Mouse (Mus musculus) liver, adult 2 months (tissue): Measurements from ENCODE around the gene Mybpc3. TPM values are rescaled to one million over a fixed set of nuclear protein-coding genes. Genes with fewer than 3 reads are reported as not detected.

Experiments used
- DNase-seq: peaks from one replicate; pipeline ENCODE4 v3.0.0-alpha.2; 2011; ENCODE audit warnings: low read depth, low spot score; ENCODE audit errors: extremely low read depth
- H3K27ac ChIP-seq: fragments of 200-500 bp; replicated peaks from 2 replicates; pipeline ENCODE4 v1.5.1; 2012; ENCODE audit warnings: low read depth, mild to moderate bottlenecking, control low read depth, inconsistent platforms, low read length; ENCODE audit not compliant: insufficient read depth
- H3K27me3 ChIP-seq: fragments of 200-500 bp; 2 replicates; pipeline ENCODE4 v1.6.1; 2012; ENCODE audit warnings: mild to moderate bottlenecking, moderate library complexity, low read length, inconsistent platforms; ENCODE audit not compliant: control insufficient read depth, insufficient read depth
- H3K36me3 ChIP-seq: fragments of 200-500 bp; 2 replicates; pipeline ENCODE4 v1.6.1; 2012; ENCODE audit warnings: low read length, inconsistent platforms; ENCODE audit not compliant: control insufficient read depth, insufficient read depth
- H3K4me1 ChIP-seq: fragments of 200-500 bp; 2 replicates; pipeline ENCODE4 v1.6.1; 2011; ENCODE audit warnings: low read length; ENCODE audit not compliant: control insufficient read depth, insufficient read depth
- H3K4me3 ChIP-seq: fragments of 200-500 bp; 2 replicates; pipeline ENCODE4 v1.5.1; 2011; ENCODE audit warnings: low read depth, mild to moderate bottlenecking, control low read depth, low read length, moderate library complexity; ENCODE audit not compliant: insufficient read depth
- H3K79me2 ChIP-seq: fragments of 200-500 bp; 2 replicates; pipeline ENCODE4 v1.6.1; 2012; ENCODE audit warnings: inconsistent platforms, mild to moderate bottlenecking, low read length, moderate library complexity; ENCODE audit not compliant: control insufficient read depth, insufficient read depth
- H3K9ac ChIP-seq: fragments of 200-500 bp; 2 replicates; pipeline ENCODE4 v1.6.1; 2012; ENCODE audit warnings: low read depth, mild to moderate bottlenecking, control low read depth, inconsistent platforms, low read length
- CTCF ChIP-seq: fragments of 200-500 bp; IDR thresholded peaks from 2 replicates; pipeline ENCODE4 v1.5.1; 2011; ENCODE audit warnings: low read depth, low read length, control low read depth
- POLR2A ChIP-seq: fragments of 200-500 bp; IDR thresholded peaks from 2 replicates; pipeline ENCODE4 v1.6.1; 2011; ENCODE audit warnings: low read length, control low read depth; ENCODE audit not compliant: insufficient read depth; ENCODE audit errors: extremely low read depth
- WGBS: fragments of 180-500 bp; shearing (Covaris S2); methylation state at CpG from one replicate; pipeline ENCODE4 v1.1.7; 2018; 5-methylcytosine and 5-hydroxymethylcytosine counted together
- polyA plus RNA-seq: library from polyadenylated mRNA; depleted of rRNA; stranded (reverse); fragments of >200 nt; gene quantifications from 2 replicates; pipeline ENCODE4 v1.2.3, GENCODE M21; 2012
- total RNA-seq: library from RNA; depleted of rRNA; stranded (reverse); fragments of >200 nt; gene quantifications from 2 replicates; pipeline ENCODE4 v1.2.3, GENCODE M21; 2014

Mybpc3 gene
- total and polyA plus RNA-seq, 2 experiments: 0.04 TPM; not detected in 1

DNA sequence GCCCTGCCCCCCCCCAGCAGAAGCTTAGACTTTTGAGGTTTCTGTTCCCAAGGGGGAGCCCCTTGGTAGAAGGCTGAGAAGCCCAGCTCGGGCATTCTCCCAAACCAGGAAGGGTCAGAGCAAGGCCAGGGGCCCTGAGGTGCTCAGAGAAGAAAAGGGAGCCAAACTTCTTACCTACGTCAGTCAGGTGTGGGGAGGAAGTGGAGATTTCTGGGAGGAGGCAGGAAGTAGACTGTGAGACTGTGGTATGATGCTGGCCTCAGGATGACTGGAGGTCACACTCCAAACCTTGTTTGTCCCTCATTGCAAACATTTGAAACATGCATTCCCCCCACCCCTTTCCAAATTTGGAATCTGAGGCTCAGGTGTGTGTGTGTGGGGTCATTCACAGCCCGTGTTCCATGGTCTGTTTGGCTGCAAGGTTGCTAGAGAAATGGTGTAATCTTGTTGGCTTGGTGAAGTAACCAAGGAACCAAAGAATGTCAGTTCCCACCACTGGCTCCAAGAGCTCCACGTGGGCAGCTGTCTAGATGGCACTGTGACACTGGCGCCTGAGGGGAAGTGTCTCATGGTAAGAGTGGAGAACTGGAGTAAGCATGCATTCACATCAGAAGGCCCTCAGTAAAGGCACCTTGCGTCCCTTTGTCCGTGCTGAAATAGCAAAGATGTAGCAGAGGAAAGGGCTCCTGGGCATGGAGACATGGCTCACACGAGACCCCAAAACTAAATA lies 37.0 kb upstream of the Mybpc3 start:
- Histone ChIP-seq H3K36me3 (no peaks in the 10 kb centered on the region), H3K4me3 (no peak overlapping the region), H3K27me3 (peaks cover 2% of the 10 kb centered on the region; the same call in 1 of the 2 replicates), H3K4me1 (no peaks in the 10 kb centered on the region; the same call in 1 of the 2 replicates), H3K27ac (no peak overlapping the region; the same call in 1 of the 2 replicates), H3K79me2 (no peaks in the 10 kb centered on the region), H3K9ac (no peak overlapping the region)
- DNase-seq: no peak
- WGBS: 76% methylated on average over 8 of the region's 8 CpGs
- TF ChIP-seq CTCF (no peak), POLR2A (no peak)

DNA sequence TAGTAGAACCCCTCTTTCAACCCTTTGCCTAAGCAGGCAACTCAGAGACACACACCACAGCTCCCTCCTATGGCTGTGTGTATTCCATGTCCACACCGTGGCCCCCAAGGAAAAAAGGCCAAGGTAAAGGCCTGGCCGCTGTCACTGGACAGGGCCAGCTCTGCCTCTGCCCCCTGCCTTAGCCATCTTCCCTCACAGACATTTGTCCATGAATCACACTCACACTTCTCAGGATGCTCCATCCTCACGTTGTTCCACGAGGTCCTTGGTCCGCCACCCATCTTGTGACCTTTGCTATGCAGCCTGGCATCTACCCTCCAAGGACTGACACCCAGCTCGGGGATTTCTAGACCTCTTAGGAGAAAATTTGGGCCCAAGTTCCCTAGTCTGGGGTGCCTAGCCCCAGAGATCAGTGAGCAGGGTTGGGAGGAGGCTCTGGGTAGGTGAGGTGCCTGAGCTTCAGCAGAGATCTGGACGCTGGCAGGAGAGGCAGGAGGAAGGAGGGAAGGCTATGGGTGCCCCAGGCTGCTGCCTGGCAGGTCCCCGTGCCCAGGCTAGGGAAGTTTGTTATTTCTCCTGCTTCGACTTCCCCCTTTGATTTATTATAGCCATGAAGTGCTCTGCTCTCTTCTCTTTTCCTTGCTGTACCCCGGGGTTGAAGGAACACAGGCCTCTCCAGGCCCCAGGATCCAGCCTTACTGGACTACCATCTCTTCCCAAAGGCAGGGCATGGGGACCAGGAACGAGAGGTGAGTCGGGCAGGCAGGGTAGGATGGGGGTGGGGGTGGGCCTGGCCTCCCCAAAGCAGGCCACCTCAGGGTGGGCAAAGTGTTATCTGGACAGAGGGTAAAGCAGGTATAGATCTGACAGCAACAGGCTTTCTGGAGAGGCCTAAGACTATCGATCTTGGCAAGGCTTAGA lies 35.9 kb upstream of the Mybpc3 start, which contains the start of gene Spi1:
TSS of gene Spi1 (plus strand) at position 616 of the 921 bp plus-strand sequence.
- peak within 1 kb of the TSS; percentile 71 for H3K9ac ChIP-seq
- TF ChIP-seq POLR2A: no peak
- no peak for TF ChIP-seq CTCF
- 83% methylated on average over 13 of the region's 13 CpGs for WGBS
- peak within 1 kb of the TSS; percentile 84 for H3K27ac ChIP-seq
- peaks cover 2% of the 10 kb centered on the region; the same call in 1 of the 2 replicates for H3K27me3 ChIP-seq
- H3K79me2 ChIP-seq: no peaks in the 10 kb centered on the region
- no peaks in the 10 kb centered on the region for H3K36me3 ChIP-seq
- peak within 1 kb of the TSS; percentile 18; the same call in 1 of the 2 replicates for H3K4me3 ChIP-seq
- no peaks in the 10 kb centered on the region; the same call in 1 of the 2 replicates for H3K4me1 ChIP-seq
- DNase-seq: no peak

DNA sequence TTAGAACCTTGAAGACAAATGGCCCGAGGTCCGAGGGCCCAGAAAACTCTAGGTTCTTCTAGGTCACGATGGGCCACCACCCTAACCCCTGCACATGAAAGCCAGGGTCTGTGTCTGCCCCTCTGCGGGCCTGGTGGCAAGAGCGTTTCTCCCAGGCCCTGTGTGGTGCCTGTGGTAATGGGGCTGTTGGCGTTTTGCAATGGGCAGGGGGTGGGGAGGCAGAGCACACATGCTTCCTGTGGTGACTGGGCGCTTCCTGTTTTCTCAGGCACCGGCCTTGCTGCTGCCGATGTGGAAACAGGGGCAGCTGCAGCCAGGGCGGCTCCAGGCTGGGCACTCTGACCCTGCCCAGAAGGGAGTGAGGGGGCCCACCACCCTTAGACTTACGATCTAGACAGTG lies 35.1 kb upstream of the Mybpc3 start:
- H3K36me3 ChIP-seq: no peaks in the 10 kb centered on the region
- DNase-seq: peak; percentile 29
- peaks cover 2% of the 10 kb centered on the region; the same call in 1 of the 2 replicates for H3K27me3 ChIP-seq
- no peaks in the 10 kb centered on the region for H3K79me2 ChIP-seq
- H3K27ac ChIP-seq: peak overlapping the region; percentile 84
- peak overlapping the region; percentile 18; the same call in 1 of the 2 replicates for H3K4me3 ChIP-seq
- TF ChIP-seq CTCF: no peak
- TF ChIP-seq POLR2A: peak; percentile 36; the same call in 1 of the 2 replicates
- peak overlapping the region; percentile 71 for H3K9ac ChIP-seq
- H3K4me1 ChIP-seq: no peaks in the 10 kb centered on the region; the same call in 1 of the 2 replicates
- WGBS: 67% methylated on average over 11 of the region's 11 CpGs

DNA sequence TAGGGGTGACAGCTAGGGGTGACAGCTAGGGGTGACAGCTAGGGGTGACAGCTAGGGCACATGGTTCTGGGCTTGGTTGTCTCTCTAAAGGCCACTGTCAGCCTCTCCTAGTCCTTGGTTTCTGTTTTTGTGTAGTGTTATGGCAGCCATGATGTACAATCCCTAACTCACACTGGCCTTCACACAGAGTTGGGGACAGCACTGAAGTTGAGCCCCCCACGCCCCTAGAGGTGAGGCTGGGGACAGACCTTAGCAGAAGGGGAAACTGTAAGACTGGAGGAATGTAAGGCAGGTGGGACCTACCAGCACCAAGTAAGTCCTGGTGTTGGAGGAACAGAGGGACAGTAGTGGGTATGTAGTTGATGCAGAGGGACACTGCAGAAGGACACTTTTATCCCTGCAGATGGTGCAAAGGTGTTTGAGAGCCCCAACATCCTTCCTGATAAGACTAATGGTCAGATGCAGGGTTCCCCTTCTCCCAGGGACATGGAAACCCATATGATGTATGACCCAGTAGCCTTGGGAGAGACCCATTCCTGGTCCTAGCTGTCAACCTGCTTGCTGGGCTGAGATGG lies 34.5 kb upstream of the Mybpc3 start:
- Histone ChIP-seq H3K27ac (peak overlapping the region; percentile 84), H3K36me3 (no peaks in the 10 kb centered on the region), H3K4me1 (no peaks in the 10 kb centered on the region; the same call in 1 of the 2 replicates), H3K27me3 (peaks cover 2% of the 10 kb centered on the region; the same call in 1 of the 2 replicates), H3K4me3 (no peak overlapping the region), H3K9ac (peak overlapping the region; percentile 71), H3K79me2 (no peaks in the 10 kb centered on the region)
- TF ChIP-seq CTCF (no peak), POLR2A (no peak)
- no peak for DNase-seq
- 93% methylated on average over 1 of the region's 1 CpGs for WGBS

DNA sequence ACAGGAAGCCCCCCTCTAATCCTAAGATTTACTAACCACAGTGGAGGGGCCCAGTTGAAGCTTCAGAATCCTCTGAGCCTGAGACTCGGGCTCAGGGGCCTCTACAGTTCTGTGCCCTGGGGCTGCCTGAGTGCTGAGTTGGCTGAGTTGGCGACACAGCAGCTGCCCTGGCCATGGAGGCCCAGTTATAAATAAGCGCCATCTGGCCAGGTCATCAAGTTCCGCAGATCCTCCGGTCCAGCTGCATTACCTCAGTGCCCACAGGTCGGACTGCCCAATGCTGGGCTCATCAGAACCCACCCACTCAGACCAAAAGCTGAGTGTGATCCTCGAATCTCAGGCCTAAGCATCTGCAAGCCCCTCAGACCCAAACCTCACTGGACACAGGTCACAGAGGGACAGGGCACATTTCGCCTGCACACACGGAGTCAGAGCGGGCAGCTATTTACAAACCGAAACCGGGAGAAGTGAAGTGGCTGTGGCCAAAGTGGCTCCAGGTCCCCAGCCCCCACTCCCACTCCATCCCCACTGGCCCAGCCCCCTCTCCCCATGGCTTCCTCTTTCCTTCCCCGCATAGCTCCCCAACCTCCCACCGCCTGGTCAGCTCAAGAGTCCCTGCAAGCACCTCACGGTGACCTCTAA lies 33.6 kb upstream of the Mybpc3 start:
- Histone ChIP-seq H3K27ac (peak overlapping the region; percentile 84), H3K36me3 (no peaks in the 10 kb centered on the region), H3K79me2 (no peaks in the 10 kb centered on the region), H3K27me3 (no peaks in the 10 kb centered on the region), H3K9ac (no peak overlapping the region; the same call in 1 of the 2 replicates), H3K4me1 (no peaks in the 10 kb centered on the region), H3K4me3 (no peak overlapping the region)
- TF ChIP-seq POLR2A: no peak
- no peak for TF ChIP-seq CTCF
- no peak for DNase-seq
- 91% methylated on average over 15 of the region's 15 CpGs for WGBS
